Mouse (Mus musculus) erythroblast, embryonic 14.5 days (primary cell): ENCODE results near the gene Idh3a.

ENCODE experiments used
- GATA1 ChIP-seq: IDR thresholded peaks from 2 replicates; pipeline ENCODE4 v1.6.1; 2012; ENCODE audit warnings: low read length, inconsistent platforms, mixed read lengths
- TAL1 ChIP-seq: IDR thresholded peaks from 3 replicates; pipeline ENCODE4 v1.6.1; 2012; ENCODE audit warnings: low read length, inconsistent platforms, mixed read lengths

DNA sequence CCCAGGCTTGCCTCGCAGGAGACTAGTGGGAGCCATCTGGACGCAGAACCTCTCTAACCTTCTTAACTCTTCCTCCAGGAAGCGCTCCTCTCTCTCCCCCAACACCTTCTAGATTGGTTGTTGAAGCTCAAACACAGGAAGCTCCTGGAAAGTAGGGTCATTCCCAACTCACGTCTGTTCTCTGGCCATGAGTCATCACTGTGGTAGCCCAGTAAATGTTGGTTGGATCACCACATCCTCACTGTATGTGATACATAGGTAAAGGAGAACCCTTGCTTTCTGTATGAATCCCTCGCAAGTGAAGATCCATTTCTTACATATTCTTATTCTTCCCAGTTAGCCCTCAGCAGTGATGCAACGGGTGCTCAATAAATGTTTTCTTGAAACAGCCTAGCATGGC is 59.4 kb downstream of the Idh3a start:
- TF ChIP-seq GATA1, result no peak
- no peak for TF ChIP-seq TAL1
